Mouse (Mus musculus): ENCODE results near the gene Smco1. TPM values are rescaled to one million over a fixed set of nuclear protein-coding genes. Genes with fewer than 3 reads are reported as not detected.
"Not testable (repeated sequence)": the region's sequence is repeated elsewhere in the genome, so short reads cannot be mapped to it uniquely, and the experiment has no call there.

The Smco1 gene
- polyA plus RNA-seq, 1 experiment from 2014 or later = not detected

DNA sequence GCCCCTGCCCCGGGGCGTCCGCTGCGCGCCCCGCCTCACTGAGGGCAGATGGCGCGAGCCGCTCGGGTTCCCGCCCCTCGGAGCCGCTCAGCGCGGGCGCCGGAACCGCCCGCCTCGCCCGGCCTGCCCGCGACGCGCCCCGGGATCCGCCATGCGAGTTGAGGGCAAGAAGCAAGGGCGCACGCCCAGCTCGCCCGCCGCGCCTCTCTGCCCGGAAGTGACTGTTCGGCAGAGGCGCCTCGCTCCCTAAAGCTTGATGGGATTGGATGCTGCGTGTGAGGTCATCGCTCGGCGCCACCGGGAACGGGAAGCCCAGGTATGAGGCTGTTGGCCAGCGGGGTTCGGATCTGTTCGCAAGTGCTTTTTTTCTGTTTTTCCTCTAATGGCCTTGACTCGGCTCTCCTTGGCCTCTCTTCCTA lies 24.3 kb upstream of the Smco1 start, which contains the start of the genes Fbxo45 and Wdr53:
TSS of gene Fbxo45 (minus strand) at position 207 of the 419 bp plus-strand sequence.
TSS of gene Wdr53 (plus strand) at position 276 of the 419 bp plus-strand sequence.
- ATAC-seq (ENCODE audit: low read depth) (peak; percentile 99), DNase-seq (ENCODE audit: low spot score) (peak; percentile 98)
- H3K4me2 ChIP-seq (ENCODE audit: low read depth, low read length) = peak within 1 kb of the TSS; percentile 65
- no peaks in the 10 kb centered on the region for H3K9me3 ChIP-seq (ENCODE audit: control insufficient read depth, low read length)
- WGBS = 0% methylated on average over 15 of the region's 48 CpGs
- H3K4me3 ChIP-seq (ENCODE audit: low read depth, low read length) = peak within 1 kb of the TSS; percentile 80
- H3K27ac ChIP-seq (replicated peaks; ENCODE audit: low read depth, low read length) = peak within 1 kb of the TSS; percentile 94
- H3K9ac ChIP-seq (ENCODE audit: low read depth, low read length) = peak within 1 kb of the TSS; percentile 88
- H3K4me1 ChIP-seq (ENCODE audit: control insufficient read depth, insufficient read depth, low read length) = peaks cover 22% of the 10 kb centered on the region
- no peaks in the 10 kb centered on the region for H3K27me3 ChIP-seq (replicated peaks; ENCODE audit: control insufficient read depth, insufficient read depth, low read length)
- H3K36me3 ChIP-seq (ENCODE audit: control insufficient read depth, insufficient read depth, low read length) = peaks cover 3% of the 10 kb centered on the region; the same call in 1 of the 2 replicates

DNA sequence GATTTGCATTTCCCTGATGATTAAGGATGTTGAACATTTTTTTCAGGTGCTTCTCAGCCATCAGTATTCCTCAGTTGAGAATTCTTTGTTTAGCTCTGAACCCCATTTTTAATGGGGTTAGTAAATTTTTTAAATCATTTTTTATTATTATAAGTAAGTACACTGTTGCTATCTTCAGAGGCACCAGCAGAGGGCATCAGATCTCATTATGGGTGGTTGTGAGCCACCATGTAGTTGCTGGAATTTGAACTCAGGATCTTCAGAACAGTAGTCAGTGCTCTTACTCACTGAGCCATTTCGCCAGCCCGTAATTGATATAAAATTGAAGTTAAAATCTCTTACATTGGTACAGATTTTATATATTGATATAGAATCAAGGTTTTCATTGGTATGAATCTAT lies 7.0 kb upstream of the Smco1 start:
- H3K4me1 ChIP-seq (ENCODE audit: control insufficient read depth, insufficient read depth, low read length); H3K27me3 ChIP-seq (replicated peaks; ENCODE audit: control insufficient read depth, insufficient read depth, low read length); H3K4me3 ChIP-seq (ENCODE audit: low read depth, low read length); H3K4me2 ChIP-seq (ENCODE audit: low read depth, low read length); DNase-seq (ENCODE audit: low spot score); H3K9me3 ChIP-seq (ENCODE audit: control insufficient read depth, low read length); H3K27ac ChIP-seq (replicated peaks; ENCODE audit: low read depth, low read length); ATAC-seq (ENCODE audit: low read depth); H3K36me3 ChIP-seq (ENCODE audit: control insufficient read depth, insufficient read depth, low read length); H3K9ac ChIP-seq (ENCODE audit: low read depth, low read length): not testable (repeated sequence)
- WGBS = 88% methylated on average over 2 of the region's 2 CpGs

DNA sequence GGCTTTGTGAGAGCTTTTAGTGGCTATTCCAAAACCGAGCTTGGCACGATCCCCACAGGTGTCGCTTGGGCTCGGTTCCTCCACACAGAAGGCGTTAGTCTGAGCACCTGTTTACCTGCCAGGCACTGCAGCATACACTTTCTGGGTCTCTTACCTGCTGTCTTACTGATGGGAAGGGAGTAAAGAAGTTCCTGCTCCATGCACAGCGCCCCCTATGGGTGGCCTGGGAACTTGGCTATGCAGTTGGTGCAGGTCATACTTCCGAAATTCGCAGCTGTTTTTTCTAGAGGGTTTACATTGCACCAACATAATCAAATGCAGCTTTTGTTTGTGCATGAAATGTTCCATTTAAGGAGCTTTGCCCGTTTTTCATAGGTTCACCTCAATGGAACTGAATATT lies 2.1 kb downstream of the Smco1 start:
- 58% methylated on average over 9 of the region's 9 CpGs for WGBS
- Histone ChIP-seq H3K9me3 (ENCODE audit: control insufficient read depth, low read length) (no peaks in the 10 kb centered on the region), H3K4me2 (ENCODE audit: low read depth, low read length) (no peak overlapping the region), H3K27ac (replicated peaks; ENCODE audit: low read depth, low read length) (no peak overlapping the region), H3K4me3 (ENCODE audit: low read depth, low read length) (no peak overlapping the region), H3K9ac (ENCODE audit: low read depth, low read length) (no peak overlapping the region), H3K4me1 (ENCODE audit: control insufficient read depth, insufficient read depth, low read length) (peaks cover 3% of the 10 kb centered on the region), H3K36me3 (ENCODE audit: control insufficient read depth, insufficient read depth, low read length) (no peaks in the 10 kb centered on the region), H3K27me3 (replicated peaks; ENCODE audit: control insufficient read depth, insufficient read depth, low read length) (no peaks in the 10 kb centered on the region)
- ATAC-seq (ENCODE audit: low read depth) (no peak), DNase-seq (ENCODE audit: low spot score) (no peak)

DNA sequence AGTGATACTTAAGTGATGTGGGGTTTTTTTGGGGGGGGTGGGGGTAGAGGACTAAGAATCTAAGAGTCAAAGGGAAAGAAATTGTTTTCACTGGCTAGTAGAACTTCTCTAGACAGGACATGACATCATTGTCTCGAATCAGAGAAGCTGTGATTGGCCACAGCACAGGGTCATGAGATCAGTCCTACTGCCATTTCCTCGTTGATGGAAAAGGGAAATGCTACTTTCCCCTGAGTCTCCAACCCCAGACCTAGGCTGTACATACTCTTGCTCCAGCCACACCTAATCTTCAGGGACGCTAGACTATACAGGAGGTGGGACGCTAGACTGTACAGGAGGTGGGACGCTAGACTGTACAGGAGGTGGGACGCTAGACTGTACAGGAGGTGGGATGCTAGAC lies 3.8 kb downstream of the Smco1 start:
- no peak overlapping the region for H3K4me2 ChIP-seq (ENCODE audit: low read depth, low read length)
- 0 out of 2 replicates have a peak, but pooled peaks cover 3% of the 10 kb centered on the region for H3K9me3 ChIP-seq (ENCODE audit: control insufficient read depth, low read length)
- WGBS = 85% methylated on average over 6 of the region's 6 CpGs
- no peak overlapping the region for H3K27ac ChIP-seq (replicated peaks; ENCODE audit: low read depth, low read length)
- DNase-seq (ENCODE audit: low spot score) (no peak), ATAC-seq (ENCODE audit: low read depth) (no peak)
- H3K4me1 ChIP-seq (ENCODE audit: control insufficient read depth, insufficient read depth, low read length) = peaks cover 15% of the 10 kb centered on the region
- H3K36me3 ChIP-seq (ENCODE audit: control insufficient read depth, insufficient read depth, low read length) = peaks cover 5% of the 10 kb centered on the region
- no peaks in the 10 kb centered on the region for H3K27me3 ChIP-seq (replicated peaks; ENCODE audit: control insufficient read depth, insufficient read depth, low read length)
- H3K9ac ChIP-seq (ENCODE audit: low read depth, low read length) = no peak overlapping the region
- H3K4me3 ChIP-seq (ENCODE audit: low read depth, low read length) = no peak overlapping the region

DNA sequence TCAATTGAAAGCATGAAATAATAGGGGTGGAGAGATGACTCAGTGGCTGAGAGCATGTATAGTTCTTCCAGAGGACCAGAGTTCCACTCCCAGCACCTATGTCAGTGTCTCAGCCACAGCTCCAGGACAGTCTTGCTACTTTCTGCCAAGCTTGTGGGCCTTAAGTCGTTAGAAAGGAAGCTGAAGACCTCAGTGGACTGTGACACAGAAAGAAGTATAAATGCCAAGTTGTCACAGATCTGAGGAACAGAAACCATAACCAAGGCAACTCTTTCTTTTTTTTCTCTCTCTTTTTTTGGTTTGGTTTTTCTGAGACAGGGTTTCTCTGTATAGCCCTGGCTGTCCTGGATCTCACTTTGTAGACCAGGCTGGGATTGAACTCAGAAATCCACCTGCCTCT lies 4.6 kb downstream of the Smco1 start:
- WGBS = 77% methylated on average over 1 of the region's 1 CpGs

DNA sequence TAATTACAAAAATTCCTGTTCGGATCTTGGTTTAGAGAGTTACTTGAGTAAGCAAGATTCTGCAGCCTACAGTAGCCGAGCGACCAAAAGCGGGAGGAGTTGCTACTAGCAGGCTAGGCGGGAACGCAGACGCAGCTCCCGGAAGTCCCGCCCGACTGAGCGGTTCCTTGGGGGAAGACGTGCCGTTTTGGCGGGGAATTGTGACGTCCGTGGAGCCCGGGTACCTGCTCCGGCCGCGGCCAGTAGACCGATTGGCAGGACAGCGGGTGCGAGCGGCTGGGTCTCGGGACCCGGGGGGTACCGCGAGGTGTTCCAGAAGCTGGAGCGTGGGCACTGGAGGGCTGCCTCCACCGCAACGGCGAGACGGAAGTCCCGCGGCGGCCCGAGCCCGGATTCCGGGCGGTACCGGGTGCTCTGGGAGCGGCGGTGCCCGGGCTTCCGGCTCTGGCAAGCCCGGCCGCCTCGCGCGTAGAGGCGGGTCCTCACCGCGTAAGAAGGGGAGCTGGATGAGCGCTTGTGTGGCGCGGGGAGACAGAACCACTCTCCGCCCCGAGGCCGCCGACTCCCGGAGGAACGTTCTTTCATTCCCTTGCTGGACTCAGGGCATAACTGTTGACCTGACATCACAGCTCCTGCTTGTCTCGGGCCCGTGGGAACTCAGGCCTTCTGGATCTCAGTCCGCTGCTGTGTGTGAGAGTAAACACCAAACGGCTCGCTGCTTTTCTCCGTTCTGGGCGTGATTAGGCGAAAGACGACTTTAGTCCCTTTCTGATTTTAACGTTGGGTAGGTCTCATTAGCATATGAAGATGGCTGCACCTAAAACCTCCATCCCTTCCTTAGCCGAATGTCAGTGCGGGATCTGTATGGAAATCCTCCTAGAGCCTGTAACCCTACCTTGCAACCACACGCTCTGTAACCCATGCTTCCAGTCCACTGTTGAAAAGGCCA lies 6.3 kb downstream of the Smco1 start, which contains the start of gene Rnf168:
TSS of gene Rnf168 (plus strand) at position 152 of the 949 bp plus-strand sequence.
- peak within 1 kb of the TSS; percentile 73 for H3K4me2 ChIP-seq (ENCODE audit: low read depth, low read length)
- peak; percentile 96 for ATAC-seq (ENCODE audit: low read depth)
- H3K36me3 ChIP-seq (ENCODE audit: control insufficient read depth, insufficient read depth, low read length) = peaks cover 23% of the 10 kb centered on the region
- H3K27ac ChIP-seq (replicated peaks; ENCODE audit: low read depth, low read length) = peak within 1 kb of the TSS; percentile 98
- H3K4me3 ChIP-seq (ENCODE audit: low read depth, low read length) = peak within 1 kb of the TSS; percentile 86
- DNase-seq (ENCODE audit: low spot score) = peak; percentile 96
- WGBS = under 1% methylated on average over 44 of the region's 75 CpGs
- peak within 1 kb of the TSS; percentile 93 for H3K9ac ChIP-seq (ENCODE audit: low read depth, low read length)
- no peaks in the 10 kb centered on the region for H3K27me3 ChIP-seq (replicated peaks; ENCODE audit: control insufficient read depth, insufficient read depth, low read length)
- 0 out of 2 replicates have a peak, but pooled peaks cover 5% of the 10 kb centered on the region for H3K9me3 ChIP-seq (ENCODE audit: control insufficient read depth, low read length)
- H3K4me1 ChIP-seq (ENCODE audit: control insufficient read depth, insufficient read depth, low read length) = peaks cover 15% of the 10 kb centered on the region

More for the DNA sequence above, 4.6 kb downstream of the Smco1 start:
- Histone ChIP-seq H3K4me3 (ENCODE audit: low read depth, low read length) (no peak overlapping the region), H3K4me1 (ENCODE audit: control insufficient read depth, insufficient read depth, low read length) (peaks cover 15% of the 10 kb centered on the region), H3K9ac (ENCODE audit: low read depth, low read length) (no peak overlapping the region), H3K36me3 (ENCODE audit: control insufficient read depth, insufficient read depth, low read length) (peaks cover 9% of the 10 kb centered on the region), H3K27me3 (replicated peaks; ENCODE audit: control insufficient read depth, insufficient read depth, low read length) (no peaks in the 10 kb centered on the region), H3K4me2 (ENCODE audit: low read depth, low read length) (no peak overlapping the region), H3K9me3 (ENCODE audit: control insufficient read depth, low read length) (0 out of 2 replicates have a peak, but pooled peaks cover 5% of the 10 kb centered on the region), H3K27ac (replicated peaks; ENCODE audit: low read depth, low read length) (no peak overlapping the region)
- DNase-seq (ENCODE audit: low spot score) (no peak), ATAC-seq (ENCODE audit: low read depth) (no peak)

DNA sequence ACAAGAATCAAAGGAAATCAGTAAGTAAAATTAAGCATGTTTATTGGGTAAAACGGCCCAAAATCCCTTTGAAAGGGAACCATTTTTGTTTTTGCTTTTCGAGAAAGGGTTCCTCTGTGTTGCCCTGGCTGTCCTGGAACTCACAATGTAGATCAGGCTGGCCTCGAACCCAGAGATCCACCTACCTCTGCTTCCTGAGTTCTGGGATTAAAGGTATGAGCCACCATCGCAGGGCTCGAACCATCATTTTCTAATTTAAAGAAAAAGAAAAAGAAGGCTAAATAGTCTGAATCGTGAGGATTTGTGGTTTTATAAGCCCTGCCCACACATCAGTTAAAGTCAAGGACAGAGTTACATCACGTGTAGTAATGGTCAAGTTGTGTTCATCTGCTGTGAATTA lies 7.1 kb downstream of the Smco1 start:
- H3K4me1 ChIP-seq (ENCODE audit: control insufficient read depth, insufficient read depth, low read length) = peaks cover 15% of the 10 kb centered on the region
- ATAC-seq (ENCODE audit: low read depth) = no peak
- WGBS = 46% methylated on average over 7 of the region's 7 CpGs
- peak overlapping the region; percentile 93 for H3K9ac ChIP-seq (ENCODE audit: low read depth, low read length)
- H3K4me3 ChIP-seq (ENCODE audit: low read depth, low read length) = peak overlapping the region; percentile 86
- H3K36me3 ChIP-seq (ENCODE audit: control insufficient read depth, insufficient read depth, low read length) = peaks cover 32% of the 10 kb centered on the region
- peak overlapping the region; percentile 98 for H3K27ac ChIP-seq (replicated peaks; ENCODE audit: low read depth, low read length)
- no peaks in the 10 kb centered on the region for H3K27me3 ChIP-seq (replicated peaks; ENCODE audit: control insufficient read depth, insufficient read depth, low read length)
- H3K4me2 ChIP-seq (ENCODE audit: low read depth, low read length) = peak overlapping the region; percentile 73
- DNase-seq (ENCODE audit: low spot score) = no peak
- H3K9me3 ChIP-seq (ENCODE audit: control insufficient read depth, low read length) = 0 out of 2 replicates have a peak, but pooled peaks cover 5% of the 10 kb centered on the region

DNA sequence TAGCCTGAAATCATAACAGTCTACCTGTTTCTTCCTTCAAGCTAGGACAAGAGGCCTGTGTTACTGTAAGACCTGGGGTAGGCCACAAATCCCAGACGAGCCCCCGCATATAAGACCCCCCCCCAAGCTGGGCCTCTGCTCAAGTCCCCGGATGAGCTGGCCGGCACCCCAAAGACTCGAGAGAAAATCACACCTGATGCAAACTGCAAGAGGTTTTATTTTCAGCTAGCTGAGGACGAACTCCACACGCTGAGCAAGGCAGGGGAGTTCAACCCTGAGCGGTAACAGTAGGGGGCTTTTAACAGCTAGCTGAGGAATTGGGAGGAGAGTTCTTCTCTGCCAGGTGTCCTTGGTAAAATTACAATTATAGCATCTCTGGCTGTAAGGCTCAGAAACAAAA lies 8.9 kb downstream of the Smco1 start:
- Histone ChIP-seq H3K9ac (ENCODE audit: low read depth, low read length) (no peak overlapping the region), H3K36me3 (ENCODE audit: control insufficient read depth, insufficient read depth, low read length) (peaks cover 50% of the 10 kb centered on the region), H3K9me3 (ENCODE audit: control insufficient read depth, low read length) (0 out of 2 replicates have a peak, but pooled peaks cover 5% of the 10 kb centered on the region), H3K4me1 (ENCODE audit: control insufficient read depth, insufficient read depth, low read length) (peaks cover 15% of the 10 kb centered on the region), H3K27me3 (replicated peaks; ENCODE audit: control insufficient read depth, insufficient read depth, low read length) (no peaks in the 10 kb centered on the region), H3K27ac (replicated peaks; ENCODE audit: low read depth, low read length) (no peak overlapping the region), H3K4me3 (ENCODE audit: low read depth, low read length) (peak overlapping the region; percentile 16; the same call in 1 of the 2 replicates), H3K4me2 (ENCODE audit: low read depth, low read length) (peak overlapping the region; percentile 73)
- no peak for DNase-seq (ENCODE audit: low spot score)
- WGBS = 87% methylated on average over 8 of the region's 8 CpGs
- no peak for ATAC-seq (ENCODE audit: low read depth)

Data from embryonic facial prominence, embryonic 14.5 days (tissue).